Mouse (Mus musculus): ENCODE results near the gene Strn. TPM values are rescaled to one million over a fixed set of nuclear protein-coding genes. Genes with fewer than 3 reads are reported as not detected.

The Strn gene
- polyA plus RNA-seq, 1 experiment from 2014 or later = 6.7 TPM

- no peaks in the 10 kb centered on the region for H3K4me1 ChIP-seq (ENCODE audit: control insufficient read depth, insufficient read depth, low read length)
- H3K36me3 ChIP-seq (ENCODE audit: control insufficient read depth, insufficient read depth, low read length) = no peaks in the 10 kb centered on the region
- no peaks in the 10 kb centered on the region for H3K9me3 ChIP-seq (ENCODE audit: control insufficient read depth, low read length)
- ATAC-seq (ENCODE audit: low FRiP score) (no peak), DNase-seq (ENCODE audit: low spot score, missing footprints) (no peak)
- WGBS = 90% methylated on average over 7 of the region's 7 CpGs
- H3K4me2 ChIP-seq = no peak overlapping the region
- H3K27me3 ChIP-seq (ENCODE audit: control insufficient read depth, insufficient read depth, low read length) = no peaks in the 10 kb centered on the region
- H3K4me3 ChIP-seq (ENCODE audit: low read depth, low read length) = no peak overlapping the region
- H3K9ac ChIP-seq (ENCODE audit: low read length) = no peak overlapping the region
- H3K27ac ChIP-seq (ENCODE audit: low read depth, low read length) = no peak overlapping the region
Observed at GRCm38 (mm10) chr17:78619981-78620380, 117.0 kb downstream of the Strn start.

GRCm38 (mm10) chr17:78618164-78618693 is 118.8 kb downstream of the Strn start:
- ATAC-seq (ENCODE audit: low FRiP score) (no peak), DNase-seq (ENCODE audit: low spot score, missing footprints) (no peak)
- 92% methylated on average over 5 of the region's 5 CpGs for WGBS
- H3K27ac ChIP-seq (ENCODE audit: low read depth, low read length) = no peak overlapping the region
- H3K4me2 ChIP-seq = no peak overlapping the region
- H3K9me3 ChIP-seq (ENCODE audit: control insufficient read depth, low read length) = no peaks in the 10 kb centered on the region
- H3K27me3 ChIP-seq (ENCODE audit: control insufficient read depth, insufficient read depth, low read length) = no peaks in the 10 kb centered on the region
- H3K9ac ChIP-seq (ENCODE audit: low read length) = no peak overlapping the region
- H3K36me3 ChIP-seq (ENCODE audit: control insufficient read depth, insufficient read depth, low read length) = no peaks in the 10 kb centered on the region
- H3K4me1 ChIP-seq (ENCODE audit: control insufficient read depth, insufficient read depth, low read length) = no peaks in the 10 kb centered on the region
- H3K4me3 ChIP-seq (ENCODE audit: low read depth, low read length) = no peak overlapping the region

GRCm38 (mm10) chr17:78615096-78615495 is 121.9 kb downstream of the Strn start:
- H3K4me1 ChIP-seq (ENCODE audit: control insufficient read depth, insufficient read depth, low read length) = no peaks in the 10 kb centered on the region
- 81% methylated on average over 3 of the region's 3 CpGs for WGBS
- H3K4me2 ChIP-seq = no peak overlapping the region
- H3K27me3 ChIP-seq (ENCODE audit: control insufficient read depth, insufficient read depth, low read length) = no peaks in the 10 kb centered on the region
- no peaks in the 10 kb centered on the region for H3K9me3 ChIP-seq (ENCODE audit: control insufficient read depth, low read length)
- no peak for DNase-seq (ENCODE audit: low spot score, missing footprints)
- H3K36me3 ChIP-seq (ENCODE audit: control insufficient read depth, insufficient read depth, low read length) = no peaks in the 10 kb centered on the region
- H3K9ac ChIP-seq (ENCODE audit: low read length) = no peak overlapping the region
- no peak overlapping the region for H3K4me3 ChIP-seq (ENCODE audit: low read depth, low read length)
- ATAC-seq (ENCODE audit: low FRiP score) = no peak
- H3K27ac ChIP-seq (ENCODE audit: low read depth, low read length) = no peak overlapping the region

GRCm38 (mm10) chr17:78614481-78614880 is 122.5 kb downstream of the Strn start:
- WGBS = 77% methylated on average over 2 of the region's 2 CpGs
- no peak overlapping the region for H3K9ac ChIP-seq (ENCODE audit: low read length)
- no peak overlapping the region for H3K4me3 ChIP-seq (ENCODE audit: low read depth, low read length)
- H3K4me1 ChIP-seq (ENCODE audit: control insufficient read depth, insufficient read depth, low read length) = no peaks in the 10 kb centered on the region
- H3K27ac ChIP-seq (ENCODE audit: low read depth, low read length) = no peak overlapping the region
- no peaks in the 10 kb centered on the region for H3K27me3 ChIP-seq (ENCODE audit: control insufficient read depth, insufficient read depth, low read length)
- H3K4me2 ChIP-seq = no peak overlapping the region
- ATAC-seq (ENCODE audit: low FRiP score) (no peak), DNase-seq (ENCODE audit: low spot score, missing footprints) (no peak)
- H3K36me3 ChIP-seq (ENCODE audit: control insufficient read depth, insufficient read depth, low read length) = no peaks in the 10 kb centered on the region
- no peaks in the 10 kb centered on the region for H3K9me3 ChIP-seq (ENCODE audit: control insufficient read depth, low read length)

- DNase-seq (ENCODE audit: low spot score, missing footprints) = peak; percentile 86
- no peaks in the 10 kb centered on the region for H3K27me3 ChIP-seq (ENCODE audit: control insufficient read depth, insufficient read depth, low read length)
- WGBS = 71% methylated on average over 6 of the region's 6 CpGs
- H3K4me2 ChIP-seq = no peak overlapping the region
- H3K9me3 ChIP-seq (ENCODE audit: control insufficient read depth, low read length) = no peaks in the 10 kb centered on the region
- no peak overlapping the region for H3K27ac ChIP-seq (ENCODE audit: low read depth, low read length)
- H3K36me3 ChIP-seq (ENCODE audit: control insufficient read depth, insufficient read depth, low read length) = no peaks in the 10 kb centered on the region
- H3K9ac ChIP-seq (ENCODE audit: low read length) = no peak overlapping the region
- no peak for ATAC-seq (ENCODE audit: low FRiP score)
- H3K4me1 ChIP-seq (ENCODE audit: control insufficient read depth, insufficient read depth, low read length) = no peaks in the 10 kb centered on the region
- no peak overlapping the region for H3K4me3 ChIP-seq (ENCODE audit: low read depth, low read length)
Observed at GRCm38 (mm10) chr17:78611117-78611516, 125.9 kb downstream of the Strn start.

GRCm38 (mm10) chr17:78609191-78609855 is 127.7 kb downstream of the Strn start:
- no peak overlapping the region for H3K4me3 ChIP-seq (ENCODE audit: low read depth, low read length)
- no peak overlapping the region for H3K4me2 ChIP-seq
- no peak overlapping the region for H3K27ac ChIP-seq (ENCODE audit: low read depth, low read length)
- H3K27me3 ChIP-seq (ENCODE audit: control insufficient read depth, insufficient read depth, low read length) = no peaks in the 10 kb centered on the region
- no peaks in the 10 kb centered on the region for H3K9me3 ChIP-seq (ENCODE audit: control insufficient read depth, low read length)
- peak; percentile 76 for DNase-seq (ENCODE audit: low spot score, missing footprints)
- H3K9ac ChIP-seq (ENCODE audit: low read length) = no peak overlapping the region
- H3K4me1 ChIP-seq (ENCODE audit: control insufficient read depth, insufficient read depth, low read length) = no peaks in the 10 kb centered on the region
- ATAC-seq (ENCODE audit: low FRiP score) = no peak
- H3K36me3 ChIP-seq (ENCODE audit: control insufficient read depth, insufficient read depth, low read length) = no peaks in the 10 kb centered on the region
- 94% methylated on average over 13 of the region's 13 CpGs for WGBS

GRCm38 (mm10) chr17:78608716-78609115 is 128.3 kb downstream of the Strn start:
- DNase-seq (ENCODE audit: low spot score, missing footprints) (peak; percentile 75), ATAC-seq (ENCODE audit: low FRiP score) (no peak)
- no peaks in the 10 kb centered on the region for H3K27me3 ChIP-seq (ENCODE audit: control insufficient read depth, insufficient read depth, low read length)
- H3K36me3 ChIP-seq (ENCODE audit: control insufficient read depth, insufficient read depth, low read length) = no peaks in the 10 kb centered on the region
- WGBS = 92% methylated on average over 8 of the region's 8 CpGs
- H3K4me2 ChIP-seq = no peak overlapping the region
- H3K27ac ChIP-seq (ENCODE audit: low read depth, low read length) = no peak overlapping the region
- no peaks in the 10 kb centered on the region for H3K9me3 ChIP-seq (ENCODE audit: control insufficient read depth, low read length)
- no peaks in the 10 kb centered on the region for H3K4me1 ChIP-seq (ENCODE audit: control insufficient read depth, insufficient read depth, low read length)
- no peak overlapping the region for H3K4me3 ChIP-seq (ENCODE audit: low read depth, low read length)
- no peak overlapping the region for H3K9ac ChIP-seq (ENCODE audit: low read length)

- H3K4me2 ChIP-seq = no peak overlapping the region
- no peaks in the 10 kb centered on the region for H3K36me3 ChIP-seq (ENCODE audit: control insufficient read depth, insufficient read depth, low read length)
- no peaks in the 10 kb centered on the region for H3K27me3 ChIP-seq (ENCODE audit: control insufficient read depth, insufficient read depth, low read length)
- H3K4me3 ChIP-seq (ENCODE audit: low read depth, low read length) = no peak overlapping the region
- DNase-seq (ENCODE audit: low spot score, missing footprints) (peak; percentile 72), ATAC-seq (ENCODE audit: low FRiP score) (no peak)
- H3K9ac ChIP-seq (ENCODE audit: low read length) = no peak overlapping the region
- H3K27ac ChIP-seq (ENCODE audit: low read depth, low read length) = no peak overlapping the region
- no peaks in the 10 kb centered on the region for H3K9me3 ChIP-seq (ENCODE audit: control insufficient read depth, low read length)
- WGBS = 82% methylated on average over 16 of the region's 16 CpGs
- H3K4me1 ChIP-seq (ENCODE audit: control insufficient read depth, insufficient read depth, low read length) = no peaks in the 10 kb centered on the region
Observed at GRCm38 (mm10) chr17:78608135-78608670, 128.8 kb downstream of the Strn start.

GRCm38 (mm10) chr17:78604431-78604830 is 132.6 kb downstream of the Strn start:
- ATAC-seq (ENCODE audit: low FRiP score) = no peak

More at GRCm38 (mm10) chr17:78604431-78604830, 132.6 kb downstream of the Strn start:
- no peak overlapping the region for H3K27ac ChIP-seq (ENCODE audit: low read depth, low read length)
- 72% methylated on average over 6 of the region's 6 CpGs for WGBS
- H3K9ac ChIP-seq (ENCODE audit: low read length) = no peak overlapping the region
- peaks cover 5% of the 10 kb centered on the region for H3K4me1 ChIP-seq (ENCODE audit: control insufficient read depth, insufficient read depth, low read length)
- no peaks in the 10 kb centered on the region for H3K36me3 ChIP-seq (ENCODE audit: control insufficient read depth, insufficient read depth, low read length)
- H3K27me3 ChIP-seq (ENCODE audit: control insufficient read depth, insufficient read depth, low read length) = no peaks in the 10 kb centered on the region
- H3K4me3 ChIP-seq (ENCODE audit: low read depth, low read length) = no peak overlapping the region
- H3K4me2 ChIP-seq = no peak overlapping the region
- no peaks in the 10 kb centered on the region for H3K9me3 ChIP-seq (ENCODE audit: control insufficient read depth, low read length)
- DNase-seq (ENCODE audit: low spot score, missing footprints) = peak; percentile 96
